Mouse (Mus musculus): Measurements from ENCODE around the gene Rnft2.

The Rnft2 gene

GRCm38 (mm10) chr5:118244606-118245443 is at the start of gene Rnft2, which contains the start of gene 2410131K14Rik:
Gene Rnft2 (minus strand): TSS chr5:118245116.
Gene 2410131K14Rik (plus strand): TSS chr5:118245227.
- peak; percentile 99 for DNase-seq

DNA sequence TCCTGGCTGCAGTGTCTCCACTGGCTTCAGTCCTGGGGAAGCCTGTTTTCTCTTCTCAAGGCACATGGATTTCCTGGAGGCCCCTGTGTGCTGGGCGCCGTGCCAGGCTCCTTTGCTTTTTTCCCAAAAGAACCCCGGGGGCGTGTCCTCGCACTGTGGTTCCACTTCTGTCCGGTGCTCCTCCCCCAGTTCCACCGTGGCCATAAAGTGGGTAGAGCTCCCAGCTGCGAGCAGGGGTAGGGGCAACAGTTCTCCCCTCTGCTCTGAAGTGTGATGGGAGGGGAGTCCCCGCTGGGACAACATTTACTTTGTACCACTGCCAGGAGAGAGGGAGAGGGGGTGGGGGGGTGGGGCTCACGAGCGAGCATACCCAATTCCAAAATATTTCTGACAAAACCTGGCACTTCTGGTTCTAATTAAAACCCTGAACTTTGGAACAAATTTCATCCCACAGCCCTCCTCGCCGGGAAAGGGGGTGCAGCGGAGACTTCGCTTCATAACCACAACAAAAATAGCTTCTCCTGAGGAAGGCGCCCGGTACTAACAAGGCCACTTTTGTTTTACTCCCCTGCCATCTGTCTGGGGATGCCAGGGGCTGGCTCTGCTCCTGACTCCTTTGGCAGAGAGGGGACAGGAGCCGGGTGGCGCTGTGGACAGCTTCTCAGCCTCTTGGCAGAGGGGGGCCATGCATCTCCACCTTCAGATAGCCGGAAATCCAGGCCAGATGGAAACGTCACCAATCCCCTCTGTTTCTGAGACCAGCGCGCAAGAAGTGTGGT is 49.4 kb upstream of the Rnft2 start:
- peak; percentile 56 for DNase-seq

DNA sequence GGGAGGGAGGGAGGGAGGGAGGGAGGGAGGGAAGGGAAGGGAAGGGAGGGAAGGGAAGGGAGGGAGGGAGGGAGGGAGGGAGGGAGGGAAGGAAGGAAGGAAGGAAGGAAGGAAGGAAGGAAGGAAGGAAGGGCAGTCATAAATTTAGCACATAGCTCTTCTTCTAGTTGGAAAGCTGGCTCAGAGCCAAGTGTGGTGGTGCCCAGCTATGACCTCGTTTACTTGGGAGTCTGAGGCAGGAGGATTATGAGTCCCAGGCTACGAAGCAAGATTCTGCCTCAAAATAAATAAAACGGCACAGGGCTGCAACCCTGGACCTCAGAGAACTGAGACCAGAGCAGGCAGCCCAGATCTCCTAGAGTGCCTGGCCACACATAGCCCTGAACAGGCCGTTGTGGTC is 47.6 kb upstream of the Rnft2 start:
- DNase-seq, result no peak

GRCm38 (mm10) chr5:118291453-118291852 is 46.5 kb upstream of the Rnft2 start:
- DNase-seq, result no peak

DNA sequence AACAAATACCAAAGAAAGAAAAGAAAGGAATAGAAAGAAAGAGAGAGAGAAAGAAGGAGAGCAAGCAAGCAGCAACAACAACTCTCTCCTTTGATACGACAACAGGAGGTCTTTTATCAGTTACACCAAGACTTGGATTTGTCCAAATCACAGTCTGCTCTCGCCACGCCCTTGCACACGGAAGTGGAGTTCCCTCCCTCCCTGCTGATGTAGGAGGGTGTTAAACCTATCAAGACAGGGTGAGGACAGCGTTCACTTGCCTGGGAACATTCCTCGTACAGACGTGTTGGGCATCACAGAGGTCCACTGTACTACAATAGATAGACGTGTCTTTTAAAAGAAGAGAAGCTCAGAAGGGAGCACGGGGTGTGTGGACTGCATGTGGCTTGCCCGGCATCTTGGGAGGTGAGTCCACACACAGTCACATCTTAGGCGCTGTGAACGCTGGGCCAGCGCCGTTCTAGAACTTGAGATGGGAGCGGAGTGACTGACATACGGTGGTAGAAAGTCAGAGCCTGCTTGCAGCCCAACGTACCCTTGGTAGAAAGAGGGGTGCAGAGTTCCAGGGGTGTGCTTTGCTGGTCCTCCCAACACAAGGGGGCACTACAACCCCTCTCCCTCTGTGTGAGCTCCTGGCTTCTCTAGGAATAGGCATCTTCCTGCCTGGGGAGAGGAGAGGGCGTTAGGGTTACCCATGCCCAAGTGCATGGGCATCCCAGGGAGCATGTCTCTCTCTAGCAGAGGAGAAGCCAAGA is 33.0 kb upstream of the Rnft2 start:
- DNase-seq, result no peak

- DNase-seq, result no peak
These were observed 31.8 kb upstream of the Rnft2 start for GRCm38 (mm10) chr5:118276711-118277110.

GRCm38 (mm10) chr5:118276281-118276680 is 31.4 kb upstream of the Rnft2 start:
- no peak for DNase-seq

DNA sequence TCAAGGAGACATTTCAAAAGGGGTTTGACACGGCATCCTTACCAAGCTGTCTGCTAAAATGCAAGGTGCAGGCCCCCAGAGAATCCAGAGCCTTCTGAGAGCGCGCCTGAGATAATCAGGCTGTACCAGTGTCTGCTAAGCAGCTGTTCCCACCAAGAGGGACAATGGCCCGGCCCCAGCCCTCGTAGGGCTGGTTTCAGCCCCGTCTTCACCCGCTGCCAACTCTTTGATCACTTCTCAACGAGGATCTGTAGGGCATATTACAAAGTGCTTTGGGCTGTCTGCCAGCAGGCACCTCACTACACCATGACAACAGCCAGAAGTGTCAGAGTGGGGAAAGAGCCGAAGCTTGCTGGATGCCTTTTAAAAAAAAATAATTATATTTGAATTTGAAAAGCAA is 29.6 kb upstream of the Rnft2 start:
- DNase-seq, result no peak

GRCm38 (mm10) chr5:118273446-118273845 is 28.5 kb upstream of the Rnft2 start:
- no peak for DNase-seq

DNA sequence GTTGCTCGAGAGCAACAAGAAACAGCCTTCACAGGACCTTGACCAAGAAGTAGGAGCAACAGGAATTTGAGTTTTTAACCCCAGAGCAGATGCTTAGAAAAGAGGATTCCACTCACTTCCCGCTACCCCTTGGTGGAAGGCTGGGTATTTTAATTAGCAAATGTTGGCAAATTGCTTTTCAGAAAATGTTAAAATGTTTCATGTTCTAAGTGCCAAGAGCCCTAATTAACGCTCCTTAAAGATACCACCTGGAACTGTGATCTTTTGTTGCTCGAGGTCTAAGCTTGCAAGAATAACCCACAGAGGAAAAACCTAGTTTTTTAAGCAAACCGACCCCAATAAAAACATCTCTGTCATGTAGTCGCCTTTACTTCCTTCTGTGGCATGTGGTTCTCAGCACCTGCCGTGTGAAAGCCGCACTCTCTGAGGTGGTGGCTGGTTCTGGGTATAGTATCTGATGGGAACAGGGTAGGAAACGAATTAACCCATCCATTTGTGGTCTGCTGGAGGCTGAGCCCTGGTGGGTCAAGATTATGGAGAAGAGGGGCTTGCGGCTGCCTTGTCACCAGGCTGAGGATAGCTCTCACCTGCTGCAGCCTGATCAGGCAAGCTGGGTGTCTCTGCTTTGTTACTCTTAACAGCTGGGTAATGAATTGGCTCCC is 26.7 kb upstream of the Rnft2 start:
- DNase-seq, result no peak

DNA sequence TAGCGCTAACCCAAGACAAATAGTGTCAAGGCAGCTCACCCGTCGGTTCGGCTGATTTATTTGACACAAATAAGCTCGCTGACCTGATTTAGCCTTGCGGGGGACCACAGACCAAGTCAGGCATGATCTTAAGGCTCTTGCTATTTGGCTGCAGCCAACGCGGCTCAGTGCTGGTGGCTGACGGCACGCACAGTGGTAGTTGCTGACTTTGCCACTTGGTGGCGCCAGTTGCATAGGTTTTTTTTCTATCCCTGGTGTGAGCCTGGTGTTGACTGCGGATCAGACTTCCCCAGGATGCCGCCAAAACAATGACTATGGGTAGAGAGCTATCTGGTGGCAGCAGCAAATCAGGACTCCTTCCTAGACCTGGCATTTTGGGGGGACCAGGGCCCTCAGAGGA is 24.1 kb upstream of the Rnft2 start:
- peak; percentile 92 for DNase-seq

DNA sequence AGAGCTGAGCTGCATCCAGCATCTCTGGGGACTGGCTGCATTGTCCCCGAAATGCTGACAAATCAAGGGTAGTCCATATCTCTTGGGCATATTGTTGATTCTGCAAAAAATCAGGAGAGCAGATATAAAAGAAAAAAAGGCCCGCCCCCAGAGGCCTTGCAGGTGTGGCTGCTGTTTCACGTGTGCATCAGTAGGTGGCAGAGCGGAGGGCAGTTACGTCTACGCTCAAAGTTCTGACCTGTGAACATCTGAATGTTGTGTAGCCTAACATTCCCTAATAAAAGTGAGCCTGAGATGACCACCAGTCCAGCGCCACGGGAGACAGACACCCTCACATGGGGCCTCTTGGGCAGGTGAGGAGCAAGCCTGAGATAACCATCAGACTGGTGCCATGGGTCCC is 21.4 kb upstream of the Rnft2 start:
- no peak for DNase-seq

- DNase-seq, result no peak
These were observed 20.4 kb upstream of the Rnft2 start for GRCm38 (mm10) chr5:118265366-118265765.

DNA sequence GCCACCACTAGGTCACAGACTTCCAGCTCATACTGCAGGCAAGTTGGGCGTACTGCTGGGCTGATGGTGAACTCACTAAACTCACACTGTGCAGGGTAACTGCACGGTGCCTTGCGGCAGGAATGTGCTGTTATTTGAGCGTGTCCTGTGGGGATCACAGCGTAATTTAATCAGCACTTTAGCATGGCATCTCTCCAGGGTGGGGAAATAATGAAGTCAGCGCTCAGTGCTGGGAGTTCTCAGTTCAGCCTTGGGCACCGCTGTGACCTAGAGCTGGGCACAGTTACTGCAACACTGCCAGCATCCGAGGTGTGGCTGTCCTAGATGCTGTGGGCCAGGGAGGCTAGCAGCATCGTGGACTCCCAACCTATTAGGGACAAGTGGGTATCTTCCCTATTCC is 19.4 kb upstream of the Rnft2 start:
- DNase-seq, result no peak

- DNase-seq, result no peak
These were observed 17.5 kb upstream of the Rnft2 start for GRCm38 (mm10) chr5:118262418-118262817.

- DNase-seq, result no peak
These were observed 16.3 kb upstream of the Rnft2 start for GRCm38 (mm10) chr5:118261181-118261580.

DNA sequence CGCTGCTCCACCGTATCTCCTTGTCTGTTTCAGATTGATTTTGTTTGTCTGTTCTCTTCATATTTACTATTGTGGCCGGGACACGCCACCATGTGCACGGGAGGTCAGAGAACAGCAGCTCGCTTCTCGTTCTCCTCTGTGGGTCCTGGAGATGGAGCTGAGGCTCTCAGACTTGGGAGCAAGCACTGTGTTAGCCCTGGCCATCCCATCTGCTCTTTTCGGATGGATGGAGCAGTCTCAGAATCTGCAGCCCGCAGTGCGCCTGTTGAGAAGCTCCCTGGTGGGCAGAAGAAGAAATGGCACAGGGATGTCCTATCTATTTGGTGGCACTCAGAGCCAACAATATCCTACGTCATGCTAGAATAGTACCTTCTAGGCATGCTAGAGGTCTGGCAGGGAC is 15.7 kb upstream of the Rnft2 start:
- peak; percentile 39 for DNase-seq

DNA sequence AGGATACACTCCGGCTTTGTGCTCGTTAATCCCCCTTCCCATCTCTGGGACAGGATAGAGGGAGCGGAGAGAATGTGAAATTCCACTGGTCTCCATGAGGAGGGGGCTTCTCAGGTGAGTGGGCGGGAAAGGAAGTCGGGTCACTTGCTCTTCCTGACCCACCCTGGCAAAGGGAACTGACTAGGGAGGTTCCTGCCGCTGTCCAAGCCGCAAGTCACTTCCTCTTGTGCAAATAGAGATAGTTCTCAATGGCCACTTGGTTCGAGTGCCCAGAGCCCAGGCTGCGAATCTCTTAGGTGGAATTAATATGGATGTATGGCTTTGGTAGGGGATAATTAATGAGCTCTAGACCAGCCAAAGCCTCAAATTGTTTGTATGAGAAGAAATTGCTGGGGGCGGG is 15.1 kb upstream of the Rnft2 start:
- DNase-seq, result no peak

DNA sequence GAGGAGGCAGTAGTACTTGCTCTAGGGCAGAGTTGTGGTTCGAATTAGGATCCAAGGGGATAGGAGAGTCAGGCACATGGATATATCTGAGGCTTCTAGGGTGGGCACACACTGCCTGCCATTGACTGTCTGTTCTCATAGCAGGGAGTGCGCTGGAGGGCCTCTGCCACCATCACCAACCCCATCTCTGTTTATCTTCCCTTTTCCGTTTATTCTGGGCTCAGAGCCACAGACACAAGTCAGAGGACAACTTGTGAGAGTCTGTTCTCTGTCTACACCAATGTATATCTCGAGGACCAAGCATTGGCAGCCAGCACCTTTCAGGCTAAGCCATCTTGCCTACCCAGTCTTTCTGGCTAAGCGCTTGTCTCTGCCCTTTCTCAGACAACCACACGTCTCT is 14.7 kb upstream of the Rnft2 start:
- DNase-seq, result no peak

GRCm38 (mm10) chr5:118259152-118259551 is 14.2 kb upstream of the Rnft2 start:
- peak; percentile 53 for DNase-seq

GRCm38 (mm10) chr5:118256981-118257380 is 12.1 kb upstream of the Rnft2 start:
- DNase-seq, result no peak

GRCm38 (mm10) chr5:118253551-118253950 is 8.6 kb upstream of the Rnft2 start:
- no peak for DNase-seq

DNA sequence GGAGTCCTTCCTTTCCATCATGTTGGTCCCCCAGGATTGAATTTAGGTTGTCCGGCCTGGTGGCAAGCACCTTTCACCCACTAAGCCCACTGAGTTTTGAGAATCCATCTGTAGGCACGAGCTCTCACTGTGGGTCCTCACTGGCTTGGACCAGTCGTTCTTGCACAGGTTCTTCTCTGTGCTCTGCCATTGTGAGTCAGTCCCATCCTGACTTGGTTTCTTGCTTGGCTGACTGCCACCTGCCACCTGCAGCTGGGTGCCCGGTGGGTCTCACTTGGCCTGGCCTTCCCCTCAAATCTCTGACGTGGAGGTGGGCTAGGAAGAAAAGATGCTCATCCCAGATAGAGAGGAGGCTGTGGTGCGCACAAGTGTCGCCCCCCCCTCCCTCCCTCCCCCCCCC is 6.1 kb upstream of the Rnft2 start:
- no peak for DNase-seq
